Mouse (Mus musculus) 3134 (cell line): ENCODE data around the gene Adarb2.
"Not testable (repeated sequence)": the region's sequence is repeated elsewhere in the genome, so short reads cannot be mapped to it uniquely, and the experiment has no call there.

Source experiments
- DNase-seq: peaks from one replicate; pipeline ENCODE4 v3.0.0-alpha.2; 2011; ENCODE audit warnings: low spot score; ENCODE audit not compliant: insufficient read length; ENCODE audit errors: extremely low read depth

Gene Adarb2

DNA sequence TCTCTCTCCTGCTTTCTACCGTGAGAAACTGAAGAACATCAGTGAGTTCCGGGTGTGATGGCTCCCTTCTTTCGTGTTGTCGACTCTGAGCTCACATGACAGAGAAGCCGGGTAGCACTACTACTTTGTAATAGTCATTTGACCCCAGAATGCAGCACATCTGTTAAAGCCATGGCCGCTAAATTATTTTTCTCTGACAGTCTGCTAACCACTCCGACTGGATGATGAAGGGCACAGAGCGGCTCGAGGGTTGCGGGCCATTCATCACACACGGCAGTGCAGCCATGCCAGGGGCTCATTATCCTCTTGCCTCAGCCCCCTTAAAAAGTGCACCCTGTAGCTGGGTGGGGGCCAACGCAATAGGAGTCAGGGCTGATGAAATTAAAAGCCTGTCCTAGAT is 371.2 kb downstream of the Adarb2 start:
- no peak for DNase-seq

DNA sequence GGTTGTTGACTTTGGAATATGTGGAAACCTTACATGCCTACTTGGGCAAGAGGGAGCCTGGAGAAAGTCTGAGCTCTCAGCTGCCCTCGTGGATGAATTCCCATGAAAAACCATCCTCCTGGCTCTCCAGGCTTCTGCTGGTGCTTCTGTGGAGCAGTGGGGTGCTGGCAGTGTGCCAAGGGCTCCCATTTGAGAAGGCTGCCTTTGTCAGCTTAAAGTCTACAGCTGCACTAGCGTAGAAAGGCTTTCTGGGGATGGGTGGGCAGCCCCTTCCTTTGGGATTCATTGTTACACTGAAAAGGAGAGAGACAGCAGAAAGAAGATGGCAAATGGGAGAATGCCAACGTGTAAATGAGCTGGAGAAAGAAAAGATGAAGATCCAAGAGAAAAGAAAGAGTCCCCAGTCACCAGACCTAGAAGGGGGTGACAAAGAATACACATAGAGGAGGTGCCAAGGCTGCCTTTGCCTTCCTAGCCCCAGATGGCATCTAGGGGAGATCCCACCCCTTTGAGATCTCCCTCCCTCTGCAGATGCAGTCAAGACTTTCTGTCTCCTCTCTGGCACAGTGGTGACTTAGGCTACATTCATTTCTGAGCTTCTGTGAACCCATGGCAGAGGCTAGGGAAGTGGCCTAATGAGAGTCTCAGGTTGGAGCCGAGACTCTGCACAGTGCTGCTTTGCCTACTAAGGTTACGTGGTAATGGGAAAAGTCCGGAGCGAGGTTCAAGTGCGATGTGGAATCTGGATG is 381.8 kb downstream of the Adarb2 start:
- no peak for DNase-seq

DNA sequence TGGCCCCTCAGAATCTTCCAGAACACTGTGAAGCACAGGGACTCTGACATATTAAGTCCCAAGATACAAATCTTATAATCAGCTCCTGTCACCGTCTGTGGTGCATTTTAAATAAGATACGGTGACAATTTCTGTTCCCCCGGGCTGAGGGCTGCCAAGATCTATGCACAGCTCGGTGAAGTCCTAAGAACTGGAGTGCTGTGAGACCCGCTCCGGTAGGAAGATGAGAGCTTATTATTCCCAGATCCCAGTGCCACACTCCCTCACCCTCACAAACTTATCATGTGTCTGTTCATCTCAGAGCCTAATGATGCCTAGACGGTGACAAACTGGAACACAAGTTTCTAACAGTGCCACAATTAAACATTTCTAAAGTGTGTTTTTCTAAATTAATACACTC is 384.8 kb downstream of the Adarb2 start:
- DNase-seq, result no peak

DNA sequence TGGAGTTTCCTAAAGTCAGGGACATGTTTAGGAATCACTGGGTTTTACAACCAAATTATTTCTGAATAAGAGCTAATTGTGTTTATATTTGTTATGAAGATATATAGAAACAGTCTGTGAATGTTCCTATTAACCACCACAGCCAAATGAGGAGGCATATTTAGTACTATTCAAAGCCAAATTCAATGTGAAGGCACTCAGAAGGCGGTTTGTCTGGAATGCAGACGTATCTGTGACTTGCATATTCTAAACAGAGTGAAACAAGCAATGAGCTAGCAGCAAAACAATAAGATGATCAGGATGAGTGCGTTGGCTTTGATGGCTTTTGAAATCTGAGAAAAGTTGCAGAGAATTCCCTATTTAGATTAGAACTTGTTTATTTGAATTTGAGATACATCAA is 387.8 kb downstream of the Adarb2 start:
- no peak for DNase-seq

DNA sequence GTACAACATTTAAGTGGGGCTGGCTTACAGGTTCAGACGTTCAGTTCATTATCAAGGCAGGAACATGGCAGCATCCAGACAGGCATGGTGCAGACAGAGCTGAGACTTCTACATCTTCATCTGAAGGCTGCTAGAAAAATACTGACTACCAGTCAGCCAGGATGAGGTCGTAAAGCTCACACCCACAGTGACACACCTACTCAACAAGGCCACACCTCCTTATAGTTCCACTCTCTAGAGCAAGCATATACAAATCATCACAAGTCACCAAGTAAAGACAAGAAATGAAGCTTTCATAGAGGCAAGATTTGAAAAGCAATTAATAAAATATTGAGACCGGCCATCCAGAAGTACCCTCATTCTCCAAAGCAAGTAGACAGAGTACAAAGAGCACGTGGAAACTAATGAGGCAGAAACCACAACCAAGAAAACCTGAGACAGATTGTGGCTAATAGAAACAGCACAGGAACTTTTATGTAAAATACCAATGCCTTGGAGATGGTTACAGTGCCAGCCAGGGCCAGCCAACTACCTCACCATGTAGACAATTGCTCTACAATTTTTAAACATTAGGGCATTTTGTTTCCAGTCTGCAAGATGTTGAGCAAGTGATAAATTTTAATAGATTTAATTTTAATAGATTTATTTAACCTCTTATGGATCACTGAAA is 394.4 kb downstream of the Adarb2 start:
- no peak for DNase-seq

DNA sequence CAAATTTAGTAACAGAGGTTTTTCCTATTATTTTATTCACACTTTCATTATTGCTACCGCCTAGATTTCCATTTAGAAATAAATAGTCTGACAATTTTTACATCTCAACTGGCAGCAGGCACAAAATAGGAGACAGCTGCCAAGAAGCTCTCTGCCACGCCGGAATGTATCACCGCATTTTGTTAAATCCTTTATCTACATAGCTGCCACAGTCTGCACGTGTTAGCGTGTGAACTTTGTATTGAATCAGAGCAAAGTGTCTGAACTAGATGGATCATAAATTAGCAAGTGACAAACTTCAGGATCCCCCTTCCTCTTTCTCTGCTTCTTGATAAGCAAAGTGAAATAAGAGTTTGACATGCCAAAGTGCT is 395.0 kb downstream of the Adarb2 start:
- DNase-seq, result no peak

DNA sequence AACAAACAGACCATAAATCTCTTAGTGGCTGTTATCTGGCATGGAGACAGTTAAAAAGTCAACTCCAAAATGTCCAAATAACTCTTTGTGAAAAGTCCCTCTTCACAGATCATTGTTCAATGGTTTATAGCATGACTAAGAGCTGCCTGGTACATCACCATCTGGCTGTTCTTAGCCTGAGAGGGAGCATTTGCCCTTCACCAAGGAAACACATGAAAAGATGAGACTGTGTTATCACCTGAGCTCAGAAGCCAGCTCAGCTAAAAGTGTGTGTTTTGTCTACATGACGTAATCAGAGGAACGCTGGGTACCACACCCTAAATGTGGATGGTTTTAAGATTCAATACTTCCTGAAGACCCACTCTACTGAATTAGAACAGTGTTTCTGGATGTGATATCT is 403.0 kb downstream of the Adarb2 start:
- no peak for DNase-seq

DNA sequence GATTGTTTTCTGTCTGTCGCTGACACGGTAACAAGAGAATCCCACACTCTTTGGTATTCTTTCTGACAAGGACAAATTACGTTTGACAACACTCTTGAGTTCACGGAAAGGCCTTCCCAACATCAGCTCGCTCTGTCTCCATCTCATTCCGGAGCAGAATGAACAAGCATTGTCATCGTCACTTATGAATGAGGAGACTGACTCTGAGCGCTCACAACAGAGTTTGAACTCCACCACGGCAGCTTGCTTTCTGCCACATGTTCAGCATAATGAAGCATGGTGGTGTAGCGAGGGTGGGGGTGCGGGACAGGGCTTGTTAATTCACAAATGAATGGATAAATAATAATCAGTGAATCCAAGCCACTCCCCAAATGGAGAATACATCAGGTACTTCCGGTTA is 405.4 kb downstream of the Adarb2 start:
- DNase-seq, result no peak

DNA sequence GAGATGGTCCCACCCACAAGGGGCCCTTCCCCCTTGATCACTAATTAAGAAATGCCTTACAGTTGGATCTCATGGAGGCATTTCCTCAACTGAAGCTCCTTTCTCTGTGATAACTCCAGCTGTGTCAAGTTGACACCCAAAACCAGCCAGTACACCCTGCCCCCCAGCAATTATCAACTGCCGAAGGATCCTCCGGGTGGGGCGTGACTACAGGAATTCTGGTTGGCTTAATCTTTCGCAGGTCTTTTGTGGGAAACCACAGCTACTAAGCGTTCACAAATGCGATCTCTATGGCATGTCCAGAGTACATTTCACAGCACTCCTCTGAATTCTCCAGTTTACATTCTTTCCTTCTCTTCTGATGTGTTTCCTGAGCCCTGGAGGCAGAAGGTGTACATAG is 406.3 kb downstream of the Adarb2 start:
- DNase-seq, result not testable (repeated sequence)

DNA sequence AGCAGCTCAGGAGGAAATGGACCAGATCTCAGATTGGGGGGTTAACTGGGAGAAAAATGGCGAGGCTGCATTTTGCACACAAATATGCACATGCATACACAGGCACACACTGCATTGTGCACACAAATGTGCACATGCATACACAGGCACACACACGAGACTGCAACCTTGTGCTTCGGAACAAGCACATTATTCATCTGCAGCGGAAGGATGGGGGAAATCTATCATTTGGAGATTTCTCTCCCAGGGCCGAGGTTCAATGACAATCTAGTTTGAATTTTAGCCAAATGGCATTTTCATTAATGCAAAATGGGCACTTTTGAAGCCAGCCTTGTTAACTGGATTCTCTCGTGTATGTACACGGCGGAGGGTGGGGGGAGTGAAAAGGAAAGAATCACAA is 408.3 kb downstream of the Adarb2 start:
- no peak for DNase-seq

DNA sequence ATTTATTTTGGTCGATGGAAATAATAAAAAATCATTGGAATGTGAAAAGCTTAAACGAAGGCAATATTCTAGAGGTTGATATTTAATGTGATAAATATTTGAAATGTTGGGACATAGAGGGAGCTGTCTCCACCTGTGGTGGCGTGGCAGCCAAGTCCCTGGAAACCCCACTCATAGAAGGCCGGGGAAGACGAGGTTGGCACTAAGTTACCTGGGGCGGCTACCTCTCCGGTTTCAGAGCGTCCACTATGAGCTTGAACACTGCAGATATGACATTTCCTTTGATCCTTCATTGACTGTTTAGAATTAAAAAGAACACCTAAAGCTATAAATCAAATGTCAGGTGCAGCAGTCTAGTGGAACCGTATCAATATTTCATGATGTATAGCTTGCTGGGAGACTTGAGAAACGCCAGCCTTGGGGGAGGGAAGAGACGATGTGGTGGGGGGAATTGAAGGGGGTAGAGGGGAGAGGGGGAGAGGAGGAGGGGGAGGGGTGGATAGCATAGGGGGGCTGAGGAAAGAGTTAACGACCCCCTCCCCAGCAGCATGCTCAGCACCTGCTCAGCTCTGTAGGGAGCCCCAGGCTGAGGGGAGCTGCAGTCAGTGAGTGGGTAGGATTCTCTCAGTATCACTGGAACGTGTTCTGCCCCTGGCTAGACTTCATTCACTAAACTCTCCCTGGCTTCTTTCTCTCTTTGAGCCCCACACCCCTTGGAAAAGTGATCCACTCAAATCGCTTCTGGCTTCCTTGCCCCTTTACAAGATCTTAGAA is 410.1 kb downstream of the Adarb2 start:
- DNase-seq, result no peak

DNA sequence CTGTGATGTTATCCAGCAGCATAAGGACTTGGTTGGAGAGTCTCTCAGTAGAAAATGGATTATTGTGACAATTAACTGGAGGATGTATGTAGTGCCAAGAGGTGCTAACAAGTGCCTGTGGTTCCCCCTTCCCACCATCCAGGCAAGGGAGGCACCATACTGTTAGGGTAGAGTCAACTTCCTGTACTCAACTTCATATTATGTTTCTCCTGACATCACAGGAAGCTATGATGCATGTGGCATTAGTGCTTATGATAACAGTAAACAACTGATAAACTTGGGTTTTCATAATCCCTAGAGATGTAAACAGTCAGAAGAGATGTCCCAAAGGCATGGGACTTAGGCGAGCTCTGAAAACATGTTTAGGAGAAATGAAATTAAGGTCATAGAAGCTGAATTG is 414.0 kb downstream of the Adarb2 start:
- no peak for DNase-seq

DNA sequence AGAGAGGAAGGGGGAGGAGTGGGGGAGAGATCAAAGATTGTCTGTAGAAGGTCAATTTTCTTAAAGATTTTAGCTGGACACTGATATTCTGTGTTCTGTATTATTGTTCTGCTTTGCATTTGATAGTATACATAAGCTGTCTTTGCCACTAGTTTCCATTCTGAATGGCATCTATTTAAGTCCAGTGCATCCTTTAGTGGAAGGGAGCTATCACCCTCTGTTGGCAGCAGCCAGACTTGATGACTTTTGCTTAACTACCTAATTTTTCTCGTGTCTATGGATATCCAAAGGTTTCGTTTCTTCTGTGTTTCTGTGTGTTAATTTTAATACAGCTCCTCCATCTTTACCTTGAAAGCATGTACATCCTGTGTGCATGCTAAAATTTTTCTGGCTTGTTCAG is 419.6 kb downstream of the Adarb2 start:
- no peak for DNase-seq

DNA sequence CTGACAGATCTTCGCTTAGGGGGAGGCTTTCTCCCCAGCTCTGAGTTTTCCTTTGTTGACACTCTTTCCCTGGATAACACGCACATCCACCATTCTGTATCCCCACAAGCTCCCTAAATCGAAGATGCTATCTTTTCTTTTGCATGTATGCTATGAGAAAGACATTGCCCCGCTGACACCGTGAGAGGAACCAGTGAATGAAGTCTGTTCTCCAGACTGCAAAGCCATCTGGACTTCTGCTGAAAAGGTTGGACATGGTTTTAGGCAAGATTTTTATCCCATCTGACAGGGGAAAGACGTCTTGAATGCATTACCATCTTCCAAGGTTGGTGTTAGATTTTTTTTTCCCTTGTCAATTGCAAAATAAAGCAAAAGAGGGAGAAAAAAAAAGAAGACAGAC is 426.9 kb downstream of the Adarb2 start:
- no peak for DNase-seq

DNA sequence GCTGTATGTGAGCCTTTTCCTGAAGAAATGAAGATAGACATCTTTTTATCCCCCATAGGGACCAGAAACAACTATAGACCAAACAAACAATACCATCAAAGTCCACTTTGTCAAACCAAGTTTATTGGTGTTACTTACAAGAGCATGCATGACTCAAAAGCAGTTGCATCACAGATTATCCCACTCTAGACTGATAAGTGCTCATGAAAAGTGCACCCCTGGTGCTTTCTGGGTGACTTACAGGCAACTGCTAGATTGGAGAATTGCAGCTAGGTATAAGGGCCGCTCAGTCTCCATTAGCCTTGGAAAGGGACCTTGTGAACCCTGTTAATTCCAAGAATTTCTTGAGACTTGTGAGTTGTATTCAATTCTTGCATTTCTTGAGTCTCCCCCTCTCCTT is 429.0 kb downstream of the Adarb2 start:
- DNase-seq, result no peak

DNA sequence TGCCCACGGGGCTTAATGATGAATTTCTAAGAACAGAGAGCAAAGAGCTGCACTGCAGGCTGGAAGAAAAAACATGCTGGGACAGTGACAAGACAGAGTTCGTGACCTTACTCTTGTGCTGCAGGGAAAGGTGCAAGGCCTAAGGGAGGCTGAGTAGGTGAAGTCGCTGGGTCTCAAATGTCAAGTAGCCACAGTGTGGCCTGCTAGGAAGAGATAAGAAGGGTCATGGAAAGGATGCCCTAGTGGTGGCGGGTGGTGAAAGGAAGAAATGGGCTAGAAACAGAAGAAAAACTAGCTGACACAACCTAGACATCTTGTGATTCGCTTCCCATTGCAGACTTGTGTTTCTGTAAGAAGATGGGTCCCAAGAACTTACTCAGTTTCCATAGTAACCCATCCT is 429.4 kb downstream of the Adarb2 start:
- DNase-seq, result no peak

DNA sequence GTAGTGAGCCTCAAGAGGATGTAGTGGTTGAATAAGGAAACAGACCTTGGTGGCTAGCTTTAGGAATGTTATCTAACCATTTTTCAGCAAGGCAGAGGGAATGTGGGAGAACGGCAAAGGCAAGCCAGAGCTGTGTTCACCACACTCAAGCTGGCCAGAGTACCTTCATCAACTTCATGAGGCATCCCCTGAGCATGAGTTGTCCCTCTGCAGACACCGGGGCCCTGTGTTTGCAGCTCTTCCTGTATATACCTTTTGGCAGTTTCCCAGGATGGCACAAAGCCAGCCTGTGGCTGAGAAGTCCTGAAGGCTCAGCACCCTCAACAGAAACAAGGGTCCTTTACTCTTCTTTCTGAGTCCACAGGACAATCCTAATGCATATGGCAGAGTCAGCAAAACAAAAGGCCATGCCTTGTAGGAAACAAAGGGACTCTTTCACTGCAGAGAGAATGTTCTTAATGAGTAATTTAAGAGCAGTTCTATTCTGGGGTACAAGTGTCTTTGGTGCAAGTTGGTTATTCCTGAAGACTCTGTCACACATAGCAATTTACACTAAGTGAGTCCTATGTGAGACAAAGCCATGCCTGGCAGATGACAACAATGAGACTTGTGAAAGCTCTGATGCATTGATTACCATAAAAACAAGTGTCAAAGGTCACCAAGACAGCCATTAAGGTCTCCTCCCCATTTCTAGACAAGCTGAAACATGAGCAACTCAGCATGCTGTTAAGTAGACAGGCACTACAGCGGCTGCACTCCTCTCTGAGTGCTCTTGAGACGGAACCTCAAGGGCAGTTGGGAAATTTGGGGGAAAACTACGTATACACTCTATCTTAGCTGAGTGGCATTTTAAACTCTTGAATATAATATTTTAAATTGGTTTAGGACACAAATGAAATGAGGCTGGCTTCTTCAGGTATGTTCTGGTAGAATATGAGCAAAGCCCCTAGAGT is 431.0 kb downstream of the Adarb2 start:
- DNase-seq, result no peak

DNA sequence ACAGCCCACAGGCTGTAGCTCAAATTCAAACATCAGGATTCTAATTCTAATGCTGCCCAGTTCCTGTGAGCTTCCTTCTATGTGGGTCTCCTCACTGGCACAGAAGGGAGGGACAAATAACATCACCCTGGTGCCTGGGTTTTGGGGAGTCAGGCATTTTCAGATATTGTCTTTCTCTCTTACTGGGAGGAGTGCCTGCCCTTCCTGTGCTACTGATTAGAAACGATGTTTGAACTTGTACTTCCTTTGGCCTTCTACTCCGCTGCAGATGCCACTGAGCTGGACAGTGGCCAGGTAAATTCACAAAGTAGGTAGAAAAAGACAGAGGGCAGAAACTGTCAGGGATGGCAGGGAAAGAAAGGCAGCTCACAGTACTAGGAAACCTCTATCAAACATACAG is 439.4 kb downstream of the Adarb2 start:
- DNase-seq, result no peak

DNA sequence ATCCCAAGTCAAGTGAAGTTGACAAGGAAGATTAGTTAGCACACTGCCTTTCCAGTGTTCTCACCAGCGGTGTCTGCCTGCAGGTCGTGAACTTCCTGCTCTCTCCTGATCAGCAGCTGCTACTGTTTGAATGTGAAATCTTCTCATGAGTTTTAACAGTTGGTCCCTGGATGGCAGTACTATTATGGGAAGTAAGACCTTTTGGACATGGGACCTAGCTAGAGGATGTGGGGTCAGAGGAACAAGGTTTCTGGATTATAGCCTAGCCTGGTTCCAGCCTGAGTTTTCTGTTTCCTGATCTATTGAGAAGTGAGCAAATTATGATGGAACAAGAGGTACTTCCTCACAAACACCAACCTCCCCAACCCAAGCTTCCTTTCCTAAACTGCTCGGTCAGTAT is 441.3 kb downstream of the Adarb2 start:
- DNase-seq, result no peak

DNA sequence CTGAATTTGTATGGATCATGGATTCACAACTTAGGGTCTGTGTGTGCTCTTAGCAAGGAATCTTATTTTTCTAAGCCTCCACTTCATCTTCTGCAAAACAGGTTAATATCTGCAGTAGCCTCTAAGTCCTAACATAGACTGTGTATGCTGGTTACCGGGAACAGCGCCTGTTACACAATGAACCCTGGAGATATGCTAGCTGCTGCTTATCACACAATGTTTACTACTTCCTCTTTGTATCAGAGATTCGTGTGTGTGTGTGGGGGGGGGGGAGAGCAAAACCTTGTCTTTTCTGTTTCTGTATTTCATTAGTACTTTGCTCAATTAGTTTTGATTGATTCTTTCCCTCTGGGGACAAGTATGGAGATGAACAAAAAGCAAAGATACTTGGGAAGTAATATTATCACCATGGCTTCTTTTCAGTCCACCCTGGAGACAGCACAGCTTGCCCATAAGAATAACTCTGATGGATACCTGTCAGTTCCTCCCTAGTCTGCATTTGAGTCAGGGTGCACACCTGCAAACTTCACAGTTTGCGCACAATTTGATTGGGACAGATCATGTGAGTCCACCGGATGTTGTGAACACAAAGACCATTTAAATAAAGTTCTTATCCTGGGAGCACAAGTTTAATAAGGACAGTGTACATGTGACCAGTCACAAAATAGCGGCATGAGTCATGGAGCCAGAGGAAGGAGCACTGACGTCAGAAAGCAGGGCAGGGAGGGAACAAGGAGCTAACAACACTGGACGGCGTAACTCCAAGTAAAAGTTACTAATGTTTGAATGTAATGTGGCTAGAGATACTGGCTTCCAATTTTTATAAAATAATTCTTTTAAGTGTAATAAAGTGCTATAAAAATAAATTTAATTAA is 442.4 kb downstream of the Adarb2 start:
- peak; percentile 50 for DNase-seq
